Mouse (Mus musculus) stomach, postnatal 0 days (tissue): Measurements from ENCODE around the gene Ubp1. TPM values are rescaled to one million over a fixed set of nuclear protein-coding genes. Genes with fewer than 3 reads are reported as not detected.

Experiments used
- ATAC-seq: fragments of 200-750 bp; cut with Nextera tagmentation; 2 replicates; pipeline ENCODE4 v1.8.0; 2017; ENCODE audit not compliant: low FRiP score, low TSS enrichment
- DNase-seq: peaks from one replicate; pipeline ENCODE4 v3.0.0-alpha.2; 2016; ENCODE audit warnings: low spot score
- H3K27ac ChIP-seq: fragments of 300-500 bp; sonication (generic); replicated peaks from 2 replicates; pipeline ENCODE4 v1.5.1; 2014; ENCODE audit warnings: mild to moderate bottlenecking, control low read depth
- H3K27me3 ChIP-seq: fragments of 300-500 bp; sonication (generic); 2 replicates; pipeline ENCODE4 v1.6.1; 2014; ENCODE audit warnings: low read length; ENCODE audit not compliant: control insufficient read depth, insufficient read depth
- H3K36me3 ChIP-seq: fragments of 300-500 bp; sonication (generic); 2 replicates; pipeline ENCODE4 v1.6.1; 2014; ENCODE audit warnings: low read length, mixed read lengths; ENCODE audit not compliant: control insufficient read depth, insufficient read depth
- H3K4me1 ChIP-seq: fragments of 300-500 bp; sonication (generic); replicated peaks from 2 replicates; pipeline ENCODE4 v1.6.1; 2014; ENCODE audit warnings: antibody characterized with exemption; ENCODE audit not compliant: control insufficient read depth, insufficient read depth
- H3K4me2 ChIP-seq: fragments of 300-500 bp; sonication (generic); replicated peaks from 2 replicates; pipeline ENCODE4 v1.6.1; 2014; ENCODE audit warnings: low read depth, mild to moderate bottlenecking, control low read depth, moderate library complexity
- H3K4me3 ChIP-seq: fragments of 300-500 bp; sonication (generic); 2 replicates; pipeline ENCODE4 v1.5.1; 2014; ENCODE audit warnings: low read depth, low read length, control low read depth
- H3K9ac ChIP-seq: fragments of 300-500 bp; sonication (generic); 2 replicates; pipeline ENCODE4 v1.6.1; 2014; ENCODE audit warnings: mild to moderate bottlenecking, low read length, control low read depth, mixed read lengths
- H3K9me3 ChIP-seq: fragments of 300-500 bp; sonication (generic); 2 replicates; pipeline ENCODE4 v1.6.1; 2016; ENCODE audit warnings: low read length; ENCODE audit not compliant: control insufficient read depth
- CTCF ChIP-seq: IDR thresholded peaks from 2 replicates; pipeline ENCODE4 v1.5.1; 2016; ENCODE audit warnings: antibody characterized with exemption, low read depth, mild to moderate bottlenecking, moderate library complexity
- EP300 ChIP-seq: optimal IDR thresholded peaks from 2 replicates; pipeline ENCODE3; 2016; ENCODE audit warnings: antibody characterized with exemption
- WGBS: fragments of 180-500 bp; shearing (Covaris S2); extraction: QIAGEN DNeasy Blood & Tissue Kit; methylation state at CpG from one replicate; pipeline ENCODE4 v1.1.7; 2014; 5-methylcytosine and 5-hydroxymethylcytosine counted together
- polyA plus RNA-seq: library from polyadenylated mRNA; unstranded; fragments of >200 nt; fragmentation: Nextera tagmentation; extraction: Ambion mirVana; gene quantifications from 2 replicates; pipeline ENCODE4 v1.2.1, GENCODE M21; 2015

Ubp1 gene
- polyA plus RNA-seq, 1 experiment from 2014 or later = 14.4 TPM

DNA sequence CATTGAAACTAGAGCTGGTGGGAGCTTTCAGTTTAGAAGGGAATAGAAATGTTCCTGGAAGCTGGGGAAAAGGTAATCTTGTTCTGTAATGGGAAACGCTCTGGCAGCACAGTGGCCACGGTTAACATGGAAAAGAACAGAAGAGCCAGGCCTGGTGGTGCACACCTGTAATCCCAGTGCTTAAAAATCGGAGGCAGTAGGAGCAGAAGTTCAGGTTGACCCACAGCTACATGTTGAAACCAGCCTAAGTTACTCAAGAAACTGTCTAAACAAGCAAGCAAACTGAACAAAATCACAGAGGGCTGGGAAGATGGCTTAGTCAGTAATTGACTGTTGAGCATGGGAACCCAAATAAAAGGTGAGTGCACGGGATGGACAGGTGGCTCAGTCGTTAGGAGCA lies 5.9 kb upstream of the Ubp1 start:
- Histone ChIP-seq H3K4me1 (no peaks in the 10 kb centered on the region), H3K9ac (no peak overlapping the region), H3K4me3 (no peak overlapping the region), H3K27me3 (no peaks in the 10 kb centered on the region), H3K27ac (no peak overlapping the region), H3K4me2 (no peak overlapping the region), H3K36me3 (peaks cover 3% of the 10 kb centered on the region; the same call in 1 of the 2 replicates), H3K9me3 (no peaks in the 10 kb centered on the region)
- WGBS = 74% methylated on average over 5 of the region's 5 CpGs
- no peak for TF ChIP-seq EP300
- ATAC-seq (no peak), DNase-seq (no peak)

DNA sequence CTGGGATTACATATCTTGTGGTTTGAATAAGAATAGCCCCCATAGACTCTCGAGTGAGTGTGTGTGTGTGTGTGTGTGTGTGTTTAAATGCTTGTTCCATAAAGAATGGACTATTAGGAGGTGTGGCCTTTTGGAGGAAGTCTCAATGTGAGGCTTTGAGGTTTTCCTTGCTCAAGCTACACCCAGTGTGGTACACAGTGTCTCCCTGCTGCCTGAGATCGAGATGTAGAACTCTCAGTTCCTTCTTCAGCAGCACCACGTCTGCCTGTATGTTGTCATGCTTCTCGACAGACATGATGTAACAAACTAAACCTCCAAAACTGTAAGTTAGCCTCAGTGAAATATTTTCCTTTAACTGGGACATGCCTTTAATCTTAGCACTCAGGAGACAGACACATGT lies 2.1 kb upstream of the Ubp1 start:
- Histone ChIP-seq H3K4me3 (no peak overlapping the region), H3K36me3 (no peaks in the 10 kb centered on the region), H3K9me3 (no peaks in the 10 kb centered on the region), H3K9ac (no peak overlapping the region), H3K27ac (no peak overlapping the region), H3K4me1 (no peaks in the 10 kb centered on the region), H3K4me2 (no peak overlapping the region), H3K27me3 (no peaks in the 10 kb centered on the region)
- TF ChIP-seq CTCF = no peak
- TF ChIP-seq EP300 = no peak
- DNase-seq = no peak
- WGBS = 71% methylated on average over 4 of the region's 4 CpGs
- ATAC-seq = no peak

DNA sequence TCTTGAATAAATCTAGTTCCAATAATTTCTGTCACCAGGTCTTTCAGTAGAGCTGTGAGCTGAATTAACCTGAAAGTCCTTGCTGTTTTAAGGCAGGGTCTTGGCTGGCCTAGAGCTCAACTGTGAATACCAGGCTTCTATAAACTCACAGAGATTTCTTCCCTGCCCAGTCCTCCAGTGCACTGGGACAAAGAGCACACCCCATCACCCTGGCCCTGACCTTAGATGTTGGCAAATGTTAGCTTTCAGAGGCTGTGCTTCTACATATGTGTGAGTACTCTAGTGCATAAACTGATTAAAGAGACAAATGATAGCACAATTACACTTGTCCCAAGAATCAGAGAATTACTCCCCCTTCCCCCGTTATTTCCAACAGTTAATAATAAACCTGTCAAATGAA lies 1.1 kb upstream of the Ubp1 start:
- H3K36me3 ChIP-seq = no peaks in the 10 kb centered on the region
- H3K4me2 ChIP-seq = no peak overlapping the region
- no peak for ATAC-seq
- H3K4me3 ChIP-seq = no peak overlapping the region
- no peak overlapping the region for H3K27ac ChIP-seq
- no peaks in the 10 kb centered on the region for H3K4me1 ChIP-seq
- no peak for DNase-seq
- H3K27me3 ChIP-seq = no peaks in the 10 kb centered on the region
- H3K9me3 ChIP-seq = no peaks in the 10 kb centered on the region
- WGBS = 80% methylated on average over 1 of the region's 1 CpGs
- TF ChIP-seq CTCF (no peak), EP300 (no peak)
- no peak overlapping the region for H3K9ac ChIP-seq

DNA sequence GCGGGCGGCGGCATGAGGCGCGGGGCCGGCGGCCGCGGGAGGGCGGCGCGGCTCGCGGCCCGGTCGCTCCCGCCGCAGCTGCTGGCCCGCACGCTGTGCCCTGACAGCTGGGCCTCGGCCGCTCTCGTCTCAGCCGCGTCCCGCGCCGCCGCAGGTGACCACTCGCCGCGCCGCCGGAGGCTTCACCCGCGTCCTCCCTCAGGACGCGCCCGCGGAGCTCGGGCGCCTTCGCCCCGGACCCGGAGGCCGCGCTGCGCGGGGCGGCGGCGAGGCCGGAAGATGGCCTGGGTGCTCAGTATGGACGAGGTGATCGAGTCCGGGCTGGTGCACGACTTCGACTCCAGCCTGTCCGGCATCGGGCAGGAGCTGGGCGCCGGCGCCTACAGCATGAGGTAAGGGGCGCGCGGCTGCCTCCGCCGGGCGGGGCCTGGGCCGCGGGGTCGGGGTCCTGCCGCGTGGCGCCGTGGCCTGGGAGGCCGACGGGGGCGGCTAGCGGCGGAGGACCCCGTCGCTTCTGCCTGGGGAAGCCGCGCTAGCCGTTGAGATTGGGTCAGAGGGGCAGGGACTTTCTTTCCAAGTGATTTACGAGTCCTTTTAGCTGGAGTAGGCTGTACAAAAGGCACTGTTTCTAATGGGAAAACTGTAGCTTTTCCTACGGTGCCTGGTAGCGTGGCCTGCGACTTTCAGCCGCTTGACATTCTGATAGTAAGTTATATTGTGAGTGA lies 803 bp downstream of the Ubp1 start:
- H3K27ac ChIP-seq = peak overlapping the region; percentile 94
- H3K4me2 ChIP-seq = peak overlapping the region; percentile 94
- no peaks in the 10 kb centered on the region for H3K27me3 ChIP-seq
- DNase-seq (peak; percentile 54), ATAC-seq (peak; percentile 21)
- no peaks in the 10 kb centered on the region for H3K9me3 ChIP-seq
- peak overlapping the region; percentile 95 for H3K9ac ChIP-seq
- no peaks in the 10 kb centered on the region for H3K36me3 ChIP-seq
- no peaks in the 10 kb centered on the region for H3K4me1 ChIP-seq
- H3K4me3 ChIP-seq = peak overlapping the region; percentile 95
- under 1% methylated on average over 52 of the region's 91 CpGs for WGBS
- TF ChIP-seq CTCF = no peak
- no peak for TF ChIP-seq EP300

DNA sequence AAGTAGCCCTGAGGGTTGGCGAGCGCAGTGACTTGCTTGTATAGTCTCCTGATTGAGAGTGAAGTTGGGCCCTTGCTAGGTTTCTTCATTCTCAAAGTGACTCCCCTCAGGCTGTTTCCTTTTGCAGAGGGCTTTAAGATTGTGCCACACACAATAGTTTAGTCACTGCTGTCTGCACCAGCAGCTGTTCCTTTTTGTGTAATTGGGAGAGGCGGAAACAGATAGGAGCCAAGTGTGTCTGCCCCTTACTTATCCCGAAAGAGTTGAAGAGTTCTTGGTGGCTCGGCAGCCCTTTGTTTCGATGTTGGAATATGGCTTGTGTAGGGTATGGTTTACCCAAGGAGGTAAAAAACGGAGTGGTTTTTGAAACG lies 1.4 kb downstream of the Ubp1 start:
- Histone ChIP-seq H3K9me3 (no peaks in the 10 kb centered on the region), H3K4me1 (no peaks in the 10 kb centered on the region), H3K36me3 (no peaks in the 10 kb centered on the region), H3K4me2 (peak overlapping the region; percentile 94), H3K9ac (peak overlapping the region; percentile 95), H3K27ac (peak overlapping the region; percentile 94), H3K4me3 (peak overlapping the region; percentile 95), H3K27me3 (no peaks in the 10 kb centered on the region)
- ATAC-seq (no peak), DNase-seq (peak; percentile 34)
- TF ChIP-seq EP300 (no peak), CTCF (no peak)
- WGBS = under 1% methylated on average over 8 of the region's 8 CpGs

DNA sequence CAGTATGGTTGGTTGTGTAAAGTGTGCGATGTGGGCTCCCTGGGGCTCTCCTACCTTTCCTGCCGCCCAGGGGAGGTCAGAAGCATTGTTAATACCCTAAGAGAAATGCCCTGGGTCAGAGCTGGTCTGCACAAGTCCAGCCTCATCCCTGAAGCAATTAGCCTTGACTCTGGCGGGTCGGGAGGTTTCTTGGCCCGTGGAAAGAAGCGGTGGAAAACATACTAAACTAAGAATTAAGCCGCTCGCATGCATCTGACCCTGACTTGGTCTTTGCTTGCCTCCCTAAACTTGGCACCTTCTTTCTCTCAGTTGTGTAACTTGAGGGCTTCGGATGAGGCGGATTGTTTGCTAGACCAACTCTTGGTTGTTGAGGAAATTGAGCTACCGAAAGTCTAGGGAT lies 1.8 kb downstream of the Ubp1 start:
- Histone ChIP-seq H3K4me1 (no peaks in the 10 kb centered on the region), H3K9ac (peak overlapping the region; percentile 95), H3K27ac (peak overlapping the region; percentile 94), H3K4me2 (peak overlapping the region; percentile 94), H3K9me3 (no peaks in the 10 kb centered on the region), H3K36me3 (no peaks in the 10 kb centered on the region), H3K4me3 (peak overlapping the region; percentile 95), H3K27me3 (no peaks in the 10 kb centered on the region)
- peak; percentile 19 for DNase-seq
- no peak for TF ChIP-seq CTCF
- TF ChIP-seq EP300 = no peak
- WGBS = 10% methylated on average over 11 of the region's 11 CpGs
- no peak for ATAC-seq
